ENCODE assay signal across 19 mouse cellular contexts in the genomic region with DNA sequence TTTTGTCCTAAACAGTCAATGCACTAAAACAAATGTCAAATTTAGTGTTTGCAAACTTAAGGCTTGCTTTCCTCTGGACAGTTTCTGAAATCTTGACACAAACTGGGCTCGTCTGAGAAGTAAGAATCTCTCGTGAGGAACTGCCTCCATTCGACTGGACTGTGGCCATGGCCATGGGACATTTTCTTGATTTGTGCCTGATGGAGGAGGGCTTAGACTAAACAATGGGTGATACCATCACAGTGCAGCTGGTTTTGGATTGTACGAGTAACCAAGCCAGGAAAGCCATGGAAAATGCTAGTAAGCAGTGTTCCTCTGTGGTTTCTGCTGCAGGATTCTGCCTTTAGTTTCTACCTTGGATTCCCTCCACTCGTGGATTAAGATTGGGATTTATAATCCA.
DNase-seq lines count a peak whose midpoint lies in the region; ATAC-seq and TF ChIP-seq lines count a peak whose summit lies in the region.
"Had no signal": no experiment of that assay in that cellular context is flagged by ENCODE, and none has a peak within 500 bp of the region (broad histone marks: within the 10 kb centered on the region; RNA-seq: fewer than 3 reads in every experiment).

No protein-coding gene starts in this region.

- H3K36me3 ChIP-seq in lung, embryonic 14.5 days (ENCODE audit: insufficient read depth) = no peaks in the 10 kb centered on the region
- no peaks in the 10 kb centered on the region for H3K36me3 ChIP-seq in lung, postnatal 0 days (ENCODE audit: insufficient read depth, low read length)
- H3K36me3 ChIP-seq: embryonic facial prominence, embryonic 12.5 days; forebrain, embryonic 12.5 days; hindbrain, embryonic 10.5 days had no signal

- no peak for TF ChIP-seq EP300 in lung, postnatal 0 days (IDR thresholded peaks at IDR 0.05)

- no peak overlapping the region for H3K4me2 ChIP-seq in lung, embryonic 14.5 days
- H3K4me2 ChIP-seq in lung, postnatal 0 days (replicated peaks; ENCODE audit: low read depth, low read length) = no peak overlapping the region
- H3K4me2 ChIP-seq: embryonic facial prominence, embryonic 12.5 days; forebrain, embryonic 12.5 days; hindbrain, embryonic 14.5 days had no signal

- peak; percentile 66 for ATAC-seq in lung, embryonic 14.5 days (ENCODE audit: insufficient read depth)
- no peak for ATAC-seq in lung, postnatal 0 days
- ATAC-seq: forebrain, embryonic 16.5 days had no signal

- WGBS in lung, embryonic 14.5 days = 55% methylated on average over 5 of the region's 5 CpGs
- 68% methylated on average over 5 of the region's 5 CpGs for WGBS in lung, adult 2 months
- 59% methylated on average over 5 of the region's 5 CpGs for WGBS in lung, postnatal 0 days

- TF ChIP-seq POLR2A in lung, adult 2 months (IDR thresholded peaks at IDR 0.05; ENCODE audit: borderline replicate concordance, extremely low read depth, low read depth, low read length) = no peak

- DNase-seq in lung, embryonic 14.5 days = peak; percentile 76
- DNase-seq in lung, adult 2 months = no peak
- peak; percentile 22 for DNase-seq in lung, postnatal 0 days (ENCODE audit: low spot score)
- DNase-seq in lung, postnatal 25 days (ENCODE audit: low spot score) = peak; percentile 1
- DNase-seq in adrenal gland, adult (ENCODE audit: inconsistent age in 2 of 2, low spot score in 1 of 2) = no peak
- no peak for DNase-seq in kidney, postnatal 25 days
- DNase-seq: adrenal gland, postnatal 10 days; cerebellum, adult 11 months; cerebellum, adult 8-10 months; cerebellum, postnatal 14 days; embryo, embryonic 11 days; gastrocnemius, adult 2 months; gastrocnemius, postnatal 25 days; heart, postnatal 14 days had no signal

- H3K9ac ChIP-seq in lung, embryonic 14.5 days = no peak overlapping the region
- H3K9ac ChIP-seq in lung, postnatal 0 days (replicated peaks; ENCODE audit: low read depth) = no peak overlapping the region
- H3K9ac ChIP-seq: embryonic facial prominence, embryonic 12.5 days; forebrain, embryonic 12.5 days; hindbrain, embryonic 14.5 days had no signal

- no peaks in the 10 kb centered on the region for H3K9me3 ChIP-seq in lung, embryonic 14.5 days (ENCODE audit: low read depth, low read length)
- no peaks in the 10 kb centered on the region for H3K9me3 ChIP-seq in lung, postnatal 0 days (ENCODE audit: low read length)
- H3K9me3 ChIP-seq: embryonic facial prominence, embryonic 12.5 days; forebrain, embryonic 12.5 days; hindbrain, embryonic 10.5 days had no signal

- H3K4me1 ChIP-seq in lung, embryonic 14.5 days (ENCODE audit: insufficient read depth) = no peaks in the 10 kb centered on the region
- H3K4me1 ChIP-seq in lung, adult 2 months (ENCODE audit: control insufficient read depth, insufficient read depth, low read length) = no peaks in the 10 kb centered on the region; the same call in 1 of the 2 replicates
- no peaks in the 10 kb centered on the region for H3K4me1 ChIP-seq in lung, postnatal 0 days (ENCODE audit: insufficient read depth, low read depth, low read length)
- H3K4me1 ChIP-seq: embryonic facial prominence, embryonic 12.5 days; forebrain, embryonic 12.5 days; hindbrain, embryonic 10.5 days had no signal

- H3K27ac ChIP-seq in lung, embryonic 14.5 days (ENCODE audit: low read depth) = no peak overlapping the region
- H3K27ac ChIP-seq in lung, postnatal 0 days (ENCODE audit: low read length) = no peak overlapping the region
- H3K27ac ChIP-seq: embryonic facial prominence, embryonic 12.5 days; forebrain, embryonic 12.5 days; gastrocnemius, adult 2 months; hindbrain, embryonic 10.5 days; hindbrain, embryonic 14.5 days had no signal

- no peaks in the 10 kb centered on the region for H3K27me3 ChIP-seq in lung, embryonic 14.5 days (ENCODE audit: insufficient read depth, low read length)
- no peaks in the 10 kb centered on the region for H3K27me3 ChIP-seq in lung, postnatal 0 days (replicated peaks; ENCODE audit: insufficient read depth, low read length)
- H3K27me3 ChIP-seq: embryonic facial prominence, embryonic 12.5 days; forebrain, embryonic 12.5 days had no signal

- no peak overlapping the region for H3K4me3 ChIP-seq in lung, embryonic 14.5 days (ENCODE audit: low read depth, low read length)
- H3K4me3 ChIP-seq in lung, adult 2 months (replicated peaks; ENCODE audit: extremely low read depth, low read depth, low read length) = no peak overlapping the region
- H3K4me3 ChIP-seq in lung, postnatal 0 days (ENCODE audit: low read depth, low read length) = no peak overlapping the region
- H3K4me3 ChIP-seq: embryonic facial prominence, embryonic 12.5 days; forebrain, embryonic 12.5 days; gastrocnemius, adult 2 months; hindbrain, embryonic 10.5 days had no signal

- no peak for TF ChIP-seq CTCF in lung, embryonic 14.5 days (IDR thresholded peaks at IDR 0.05; ENCODE audit: low read depth)
- TF ChIP-seq CTCF in lung, adult 2 months (IDR thresholded peaks at IDR 0.05; ENCODE audit: insufficient read depth, low read length) = no peak
- TF ChIP-seq CTCF in lung, postnatal 0 days (IDR thresholded peaks at IDR 0.05) = no peak

Comparison
In these comparisons a context has a peak if more than half of its experiments do, and no peak if none do; other contexts are left out.
1. DNase-seq: peak in lung, embryonic 14.5 days (single experiment), lung, postnatal 0 days (single experiment) and lung, postnatal 25 days (single experiment); none in lung, adult 2 months (single experiment), adrenal gland, adult (0 of 2) and kidney, postnatal 25 days (0 of 2).